Mouse (Mus musculus) midbrain, embryonic 14.5 days (tissue): Measurements from ENCODE around the gene Rab19. TPM values are rescaled to one million over a fixed set of nuclear protein-coding genes. Genes with fewer than 3 reads are reported as not detected.

Source experiments
- ATAC-seq: fragments of 200-750 bp; cut with Nextera tagmentation; 2 replicates; pipeline ENCODE4 v1.8.0; 2017; ENCODE audit warnings: moderate number of reproducible peaks, moderate library complexity; ENCODE audit not compliant: low FRiP score, low TSS enrichment
- DNase-seq: peaks from one replicate; pipeline ENCODE4 v3.0.0-alpha.2; 2015
- H3K27ac ChIP-seq: fragments of 300-500 bp; sonication (generic); replicated peaks from 2 replicates; pipeline ENCODE4 v1.5.1; 2014; ENCODE audit warnings: mild to moderate bottlenecking, low read depth, low read length, moderate library complexity
- H3K27me3 ChIP-seq: fragments of 300-500 bp; sonication (generic); 2 replicates; pipeline ENCODE4 v1.6.1; 2014; ENCODE audit warnings: low read length, control low read depth, mixed read lengths; ENCODE audit not compliant: control insufficient read depth, insufficient read depth
- H3K36me3 ChIP-seq: fragments of 300-500 bp; sonication (generic); 2 replicates; pipeline ENCODE4 v1.6.1; 2014; ENCODE audit warnings: low read length, control low read depth; ENCODE audit not compliant: control insufficient read depth, insufficient read depth
- H3K4me1 ChIP-seq: fragments of 300-500 bp; sonication (generic); 2 replicates; pipeline ENCODE4 v1.6.1; 2014; ENCODE audit warnings: mild to moderate bottlenecking, antibody characterized with exemption, low read length, control low read depth; ENCODE audit not compliant: control insufficient read depth, insufficient read depth
- H3K4me2 ChIP-seq: fragments of 300-500 bp; sonication (generic); 2 replicates; pipeline ENCODE4 v1.6.1; 2014; ENCODE audit warnings: mild to moderate bottlenecking, low read length, moderate library complexity
- H3K4me3 ChIP-seq: fragments of 300-500 bp; sonication (generic); replicated peaks from 2 replicates; pipeline ENCODE4 v1.5.1; 2014; ENCODE audit warnings: low read depth, low read length
- H3K9ac ChIP-seq: fragments of 300-500 bp; sonication (generic); replicated peaks from 2 replicates; pipeline ENCODE4 v1.6.1; 2014; ENCODE audit warnings: mild to moderate bottlenecking, low read length, moderate library complexity
- H3K9me3 ChIP-seq: fragments of 300-500 bp; sonication (generic); 2 replicates; pipeline ENCODE4 v1.6.1; 2016; ENCODE audit warnings: low read length, control low read depth, mixed read lengths; ENCODE audit not compliant: control insufficient read depth
- WGBS: fragments of 180-500 bp; shearing (Covaris S2); extraction: QIAGEN DNeasy Blood & Tissue Kit; methylation state at CpG from one replicate; pipeline ENCODE4 v1.1.7; 2014; 5-methylcytosine and 5-hydroxymethylcytosine counted together
- polyA plus RNA-seq: library from polyadenylated mRNA; unstranded; fragments of >200 nt; fragmentation: Nextera tagmentation; extraction: Ambion mirVana; gene quantifications from 2 replicates; pipeline ENCODE4 v1.2.1, GENCODE M21; 2014

Gene Rab19
- 0.17 TPM in 1 of 2 replicates, not detected in the other for polyA plus RNA-seq

- Histone ChIP-seq H3K9me3 (no peaks in the 10 kb centered on the region), H3K4me1 (peaks cover 6% of the 10 kb centered on the region), H3K27ac (no peak within 1 kb of the TSS), H3K4me3 (no peak within 1 kb of the TSS), H3K27me3 (no peaks in the 10 kb centered on the region), H3K36me3 (no peaks in the 10 kb centered on the region), H3K9ac (no peak within 1 kb of the TSS), H3K4me2 (peak within 1 kb of the TSS; percentile 40)
- WGBS, result 8% methylated on average over 20 of the region's 20 CpGs
- no peak for ATAC-seq
- no peak for DNase-seq
These were observed at the start of gene Rab19 for GRCm38 (mm10) chr6:39381125-39381880. Gene Rab19 (plus strand): TSS chr6:39381175.

GRCm38 (mm10) chr6:39331998-39332700 lies 48.8 kb upstream of the Rab19 start:
- no peak overlapping the region for H3K4me3 ChIP-seq
- H3K9ac ChIP-seq, result no peak overlapping the region
- peaks cover 40% of the 10 kb centered on the region for H3K36me3 ChIP-seq
- no peak for DNase-seq
- H3K27me3 ChIP-seq, result no peaks in the 10 kb centered on the region
- no peaks in the 10 kb centered on the region for H3K4me1 ChIP-seq
- H3K9me3 ChIP-seq, result no peaks in the 10 kb centered on the region
- H3K27ac ChIP-seq, result no peak overlapping the region
- H3K4me2 ChIP-seq, result no peak overlapping the region
- 82% methylated on average over 7 of the region's 7 CpGs for WGBS
- ATAC-seq, result no peak

GRCm38 (mm10) chr6:39334224-39334623 lies 46.8 kb upstream of the Rab19 start:
- H3K27me3 ChIP-seq, result no peaks in the 10 kb centered on the region
- no peaks in the 10 kb centered on the region for H3K9me3 ChIP-seq
- H3K4me3 ChIP-seq, result no peak overlapping the region
- H3K27ac ChIP-seq, result no peak overlapping the region
- DNase-seq (no peak), ATAC-seq (no peak)
- H3K9ac ChIP-seq, result no peak overlapping the region
- no peak overlapping the region for H3K4me2 ChIP-seq
- H3K4me1 ChIP-seq, result no peaks in the 10 kb centered on the region
- H3K36me3 ChIP-seq, result peaks cover 57% of the 10 kb centered on the region
- WGBS, result 97% methylated on average over 7 of the region's 7 CpGs

DNA sequence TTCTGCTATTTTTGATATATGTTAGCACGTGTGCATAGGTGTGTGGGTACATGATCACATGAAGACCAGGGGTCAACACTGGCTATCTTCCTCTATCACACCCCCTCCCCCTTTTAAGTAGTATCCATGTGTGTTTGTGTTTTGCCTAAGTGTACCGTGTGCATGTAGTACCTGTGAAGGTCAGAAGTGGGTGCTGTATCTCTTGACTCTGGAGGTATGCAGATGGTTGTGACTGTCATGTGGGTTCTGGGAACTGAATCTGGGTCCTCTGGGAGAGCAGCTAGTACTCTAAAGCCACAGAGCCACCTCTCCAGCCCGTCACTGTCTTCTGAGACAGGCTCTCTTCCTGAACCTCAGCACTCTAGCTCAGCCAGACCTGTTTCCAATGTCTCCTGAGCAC lies 46.1 kb upstream of the Rab19 start:
- no peak overlapping the region for H3K9ac ChIP-seq
- no peak overlapping the region for H3K27ac ChIP-seq
- no peak overlapping the region for H3K4me3 ChIP-seq
- H3K9me3 ChIP-seq, result no peaks in the 10 kb centered on the region
- peaks cover 61% of the 10 kb centered on the region for H3K36me3 ChIP-seq
- 93% methylated on average over 3 of the region's 3 CpGs for whole genome bisulfite sequencing
- DNase-seq, result no peak
- H3K27me3 ChIP-seq, result no peaks in the 10 kb centered on the region
- no peak overlapping the region for H3K4me2 ChIP-seq
- H3K4me1 ChIP-seq, result no peaks in the 10 kb centered on the region
- ATAC-seq, result no peak

- Histone ChIP-seq H3K27me3 (no peaks in the 10 kb centered on the region), H3K27ac (no peak overlapping the region), H3K9ac (no peak overlapping the region), H3K4me1 (no peaks in the 10 kb centered on the region), H3K36me3 (peaks cover 75% of the 10 kb centered on the region), H3K9me3 (no peaks in the 10 kb centered on the region), H3K4me2 (no peak overlapping the region), H3K4me3 (no peak overlapping the region)
- ATAC-seq (no peak), DNase-seq (no peak)
- WGBS, result 89% methylated on average over 8 of the region's 8 CpGs
These were observed 42.6 kb upstream of the Rab19 start for GRCm38 (mm10) chr6:39338359-39338758.

DNA sequence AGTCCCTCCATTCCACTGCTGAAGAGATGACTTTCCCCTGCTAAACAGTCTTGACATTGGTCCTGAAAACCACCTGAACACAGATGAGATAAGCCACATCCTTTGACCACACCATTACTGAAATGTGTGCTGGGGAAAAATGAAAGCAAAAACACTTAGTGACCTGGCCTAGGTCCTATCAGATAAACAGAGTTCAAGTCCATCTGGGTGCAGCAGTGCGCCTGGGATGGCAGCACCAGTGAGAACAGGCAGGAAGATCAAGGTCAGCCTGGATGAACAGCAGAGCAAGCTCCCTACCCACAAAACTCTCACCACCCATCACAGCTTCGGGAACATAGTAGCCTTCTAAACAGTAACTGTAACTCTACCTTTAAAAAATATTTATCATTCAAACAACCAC lies 39.2 kb upstream of the Rab19 start:
- 92% methylated on average over 2 of the region's 2 CpGs for WGBS
- Histone ChIP-seq H3K27ac (no peak overlapping the region), H3K9me3 (no peaks in the 10 kb centered on the region), H3K36me3 (peaks cover 62% of the 10 kb centered on the region), H3K4me1 (peaks cover 15% of the 10 kb centered on the region; the same call in 1 of the 2 replicates), H3K4me2 (no peak overlapping the region), H3K4me3 (no peak overlapping the region), H3K27me3 (no peaks in the 10 kb centered on the region), H3K9ac (no peak overlapping the region)
- ATAC-seq (no peak), DNase-seq (no peak)

- 16% methylated on average over 12 of the region's 12 CpGs for WGBS
- DNase-seq, result peak; percentile 90
- Histone ChIP-seq H3K36me3 (peaks cover 45% of the 10 kb centered on the region), H3K9me3 (no peaks in the 10 kb centered on the region), H3K27ac (no peak overlapping the region), H3K4me2 (no peak overlapping the region), H3K4me3 (no peak overlapping the region), H3K27me3 (no peaks in the 10 kb centered on the region), H3K4me1 (peaks cover 28% of the 10 kb centered on the region; the same call in 1 of the 2 replicates), H3K9ac (no peak overlapping the region)
- peak; percentile 62; the same call in 1 of the 2 replicates for ATAC-seq
These were observed 37.0 kb upstream of the Rab19 start for GRCm38 (mm10) chr6:39344020-39344419.

DNA sequence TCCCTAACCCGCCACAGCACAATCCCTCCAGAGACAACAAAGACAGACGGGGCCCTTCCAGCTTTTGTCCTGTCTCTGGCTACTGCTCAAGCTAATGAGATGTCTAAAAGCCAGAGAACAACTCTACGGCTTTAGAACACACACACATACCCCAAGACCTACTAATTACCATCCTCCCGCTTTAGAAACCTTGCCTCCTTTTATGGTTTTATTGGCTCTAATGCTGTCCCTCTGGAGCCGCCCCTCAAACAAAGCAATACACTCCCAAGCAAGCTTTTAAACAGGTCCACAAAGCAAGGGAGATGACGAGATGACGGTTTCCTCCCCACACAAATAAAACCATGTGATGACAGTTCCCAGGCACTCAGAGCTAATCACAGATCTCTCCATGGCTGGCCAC lies 35.5 kb upstream of the Rab19 start:
- H3K9me3 ChIP-seq, result no peaks in the 10 kb centered on the region
- H3K27ac ChIP-seq, result no peak overlapping the region
- ATAC-seq, result no peak
- no peaks in the 10 kb centered on the region for H3K27me3 ChIP-seq
- WGBS, result 11% methylated on average over 7 of the region's 7 CpGs
- peak; percentile 25 for DNase-seq
- no peak overlapping the region for H3K9ac ChIP-seq
- H3K4me1 ChIP-seq, result peaks cover 28% of the 10 kb centered on the region; the same call in 1 of the 2 replicates
- no peak overlapping the region for H3K4me3 ChIP-seq
- no peak overlapping the region for H3K4me2 ChIP-seq
- H3K36me3 ChIP-seq, result peaks cover 43% of the 10 kb centered on the region
